Mouse (Mus musculus): ENCODE data around the gene Mindy4.

The Mindy4 gene

GRCm38 (mm10) chr6:55338934-55339825 lies 136.0 kb downstream of the Mindy4 start:
- no peak for DNase-seq (ENCODE audit: low read depth, low spot score)

DNA sequence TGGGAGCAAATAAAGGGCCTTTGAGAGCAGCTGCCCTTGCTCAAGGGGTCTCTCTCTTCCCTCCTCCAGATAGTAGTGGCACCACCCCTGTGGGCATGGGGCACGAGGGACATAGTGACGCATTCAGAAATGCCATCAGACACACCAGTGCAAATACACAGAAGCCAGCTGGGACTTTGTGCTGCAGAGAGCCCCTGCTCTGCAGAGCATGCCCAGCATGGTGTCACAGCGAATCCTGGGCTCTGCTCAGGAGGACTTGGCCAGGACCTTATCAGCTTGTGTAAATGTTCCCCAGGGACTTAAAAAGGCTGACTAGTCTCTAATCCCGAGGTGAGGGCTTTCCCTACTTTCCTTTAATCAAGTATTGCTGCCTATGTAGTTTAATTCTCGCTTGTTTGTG lies 138.5 kb downstream of the Mindy4 start:
- DNase-seq (ENCODE audit: low read depth, low spot score): no peak

GRCm38 (mm10) chr6:55342328-55342727 lies 139.1 kb downstream of the Mindy4 start:
- DNase-seq (ENCODE audit: low read depth, low spot score): no peak

GRCm38 (mm10) chr6:55343446-55343845 lies 140.3 kb downstream of the Mindy4 start:
- no peak for DNase-seq (ENCODE audit: low read depth, low spot score)

DNA sequence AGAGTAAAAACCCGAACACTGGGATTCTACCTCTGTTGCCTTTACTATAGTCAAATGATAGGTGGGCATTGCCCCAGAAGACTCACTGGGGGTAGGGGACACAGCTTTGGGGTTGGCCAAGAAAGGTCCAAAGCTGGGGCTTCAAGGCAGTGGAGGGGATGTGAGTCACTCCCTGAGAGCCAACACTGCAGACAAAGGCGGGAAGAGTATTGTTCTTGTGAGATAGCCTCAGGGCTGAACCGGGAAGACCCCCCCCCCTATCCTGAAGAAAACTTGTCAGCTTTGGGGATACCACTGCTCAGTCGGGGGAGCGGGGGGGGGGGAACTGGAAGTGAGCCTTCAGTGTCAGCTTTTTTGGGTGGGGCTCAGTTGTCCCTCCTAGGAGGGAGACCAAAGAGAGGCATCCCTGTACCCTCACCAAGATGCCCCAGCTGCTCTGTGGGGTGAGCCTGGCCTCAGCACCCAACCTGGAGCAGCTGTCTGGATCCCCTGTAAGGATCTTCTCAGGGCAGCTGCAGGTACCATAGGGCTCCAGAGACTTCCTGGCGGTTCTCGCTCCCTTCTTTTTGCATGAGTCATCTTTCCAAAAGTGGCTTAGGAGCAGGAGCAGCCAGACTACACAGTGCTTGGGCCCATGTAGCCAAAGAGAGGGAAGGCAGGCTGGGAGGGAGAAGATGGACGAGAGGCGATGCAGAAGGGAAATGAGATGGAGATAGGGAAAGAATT lies 141.3 kb downstream of the Mindy4 start:
- no peak for DNase-seq (ENCODE audit: low read depth, low spot score)

GRCm38 (mm10) chr6:55345264-55345663 lies 142.1 kb downstream of the Mindy4 start:
- no peak for DNase-seq (ENCODE audit: low read depth, low spot score)

GRCm38 (mm10) chr6:55346491-55346890 lies 143.3 kb downstream of the Mindy4 start:
- no peak for DNase-seq (ENCODE audit: low read depth, low spot score)

GRCm38 (mm10) chr6:55347711-55348571 lies 144.8 kb downstream of the Mindy4 start:
- DNase-seq (ENCODE audit: low read depth, low spot score): no peak

GRCm38 (mm10) chr6:55349231-55349630 lies 146.0 kb downstream of the Mindy4 start:
- DNase-seq (ENCODE audit: low read depth, low spot score): no peak

- DNase-seq (ENCODE audit: low read depth, low spot score): no peak
These were observed 147.3 kb downstream of the Mindy4 start for GRCm38 (mm10) chr6:55350383-55350952.

- no peak for DNase-seq (ENCODE audit: low read depth, low spot score)
These were observed 148.5 kb downstream of the Mindy4 start for GRCm38 (mm10) chr6:55351712-55352111.

GRCm38 (mm10) chr6:55353711-55354445 lies 150.7 kb downstream of the Mindy4 start:
- DNase-seq (ENCODE audit: low read depth, low spot score): no peak

- DNase-seq (ENCODE audit: low read depth, low spot score): no peak
These were observed 151.4 kb downstream of the Mindy4 start for GRCm38 (mm10) chr6:55354456-55355117.

DNA sequence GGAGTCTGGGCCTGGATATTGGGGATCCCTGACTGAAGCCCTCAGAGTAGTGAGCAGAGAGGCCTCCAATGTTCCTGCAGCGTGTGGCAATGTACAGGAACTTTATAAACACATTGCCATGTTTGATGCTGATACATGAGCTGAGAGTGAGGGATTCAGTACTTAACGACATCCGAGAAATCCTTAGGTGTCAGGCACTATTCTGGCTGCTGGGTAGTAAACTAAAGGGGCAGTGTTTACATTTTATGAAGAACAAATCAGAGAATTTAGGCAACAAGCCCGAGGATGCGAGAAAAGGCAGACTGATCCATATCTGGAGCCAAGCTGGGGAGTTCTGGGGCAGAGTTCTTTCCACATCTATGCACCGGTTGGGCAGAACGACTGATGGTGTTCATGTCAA lies 152.4 kb downstream of the Mindy4 start:
- DNase-seq (ENCODE audit: low read depth, low spot score): no peak

GRCm38 (mm10) chr6:55356017-55356703 lies 153.0 kb downstream of the Mindy4 start:
- no peak for DNase-seq (ENCODE audit: low read depth, low spot score)

GRCm38 (mm10) chr6:55356976-55357635 lies 153.9 kb downstream of the Mindy4 start:
- no peak for DNase-seq (ENCODE audit: low read depth, low spot score)

DNA sequence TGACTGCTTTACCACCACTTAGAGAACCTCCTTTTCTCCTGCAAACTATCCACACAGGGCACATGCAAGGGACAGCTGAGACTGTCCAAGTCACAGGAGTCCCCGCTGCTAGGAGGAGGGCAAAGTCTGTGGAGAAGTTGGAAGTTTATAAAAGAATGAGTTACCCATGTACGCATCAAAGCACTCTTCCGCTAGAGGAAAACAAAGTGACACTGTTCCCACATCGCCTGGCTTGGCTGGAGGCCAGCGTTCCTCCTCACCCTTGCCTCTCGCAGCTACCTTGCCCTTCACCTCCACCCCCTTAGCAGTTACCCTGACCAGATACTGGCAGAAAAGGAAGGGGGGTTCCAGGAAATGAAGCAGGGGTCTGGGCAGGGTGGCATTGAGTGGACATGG lies 154.5 kb downstream of the Mindy4 start:
- no peak for DNase-seq (ENCODE audit: low read depth, low spot score)

GRCm38 (mm10) chr6:55358731-55359143 lies 155.6 kb downstream of the Mindy4 start:
- DNase-seq (ENCODE audit: low read depth, low spot score): no peak

DNA sequence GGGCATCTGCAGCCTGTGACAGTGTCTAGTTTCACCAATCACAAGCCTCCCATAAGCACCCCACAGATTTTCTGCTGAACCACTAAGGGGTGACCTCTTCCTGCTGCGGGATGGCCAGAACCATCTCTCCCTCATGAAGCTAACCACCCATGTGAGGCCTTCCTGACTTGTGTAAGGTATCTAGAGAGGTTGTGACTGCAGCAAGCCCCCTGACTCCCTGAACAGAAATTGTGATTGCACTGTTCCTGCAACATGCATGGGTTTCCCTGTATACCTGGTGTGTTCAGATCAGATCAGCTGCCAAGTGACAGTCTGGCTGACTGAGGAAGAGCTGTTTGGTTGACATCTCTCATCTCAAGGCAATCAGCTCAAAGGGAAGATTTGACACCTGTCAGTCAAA lies 159.5 kb downstream of the Mindy4 start:
- no peak for DNase-seq (ENCODE audit: low read depth, low spot score)
